ENCODE assay signal across 26 mouse cellular contexts in the genomic region with DNA sequence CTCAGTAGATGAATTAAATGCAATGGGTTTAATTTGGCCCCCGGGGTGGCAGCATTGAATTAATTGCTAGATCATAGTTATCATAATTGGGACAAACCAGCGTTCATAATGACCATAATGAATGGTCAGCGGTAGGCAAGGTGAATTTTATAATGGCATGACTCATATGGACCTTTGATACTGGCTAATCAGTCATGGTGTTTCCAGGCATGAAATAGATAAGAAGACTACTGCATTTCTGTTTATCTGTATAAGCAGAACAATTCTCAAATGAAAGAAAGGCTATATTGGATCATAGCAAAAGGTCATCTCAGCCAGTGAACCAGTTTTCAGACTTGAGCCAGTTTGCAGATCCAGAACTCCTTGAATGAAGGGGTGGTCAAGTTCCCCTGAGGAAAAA.
"Had no signal": no experiment of that assay in that cellular context is flagged by ENCODE, and none has a peak within 500 bp of the region (broad histone marks: within the 10 kb centered on the region; RNA-seq: fewer than 3 reads in every experiment).

No protein-coding gene starts in this region.

- DNase-seq: gastrocnemius, postnatal 14 days; gastrocnemius, postnatal 36 days; heart, adult 11 months; heart, adult 2 months; heart, postnatal 14 days; heart, postnatal 36 days; kidney, adult 11 months; kidney, adult 2 months; kidney, adult 9 months; kidney, postnatal 14 days; kidney, postnatal 36 days; layer of hippocampus, adult 9-11 months; layer of hippocampus, postnatal 36 days; left cerebral cortex, postnatal 4 days; liver, embryonic 13.5 days had no signal

- H3K27ac ChIP-seq: heart, adult 2 months; heart, embryonic 13.5 days; heart, embryonic 15.5 days; hindbrain, embryonic 13.5 days; hindbrain, embryonic 15.5 days; kidney, embryonic 15.5 days; kidney, postnatal 0 days; limb, embryonic 13.5 days; limb, embryonic 15.5 days; liver, embryonic 13.5 days had no signal

- H3K27me3 ChIP-seq: heart, embryonic 15.5 days; hindbrain, embryonic 15.5 days; limb, embryonic 15.5 days had no signal

- H3K4me3 ChIP-seq: heart, adult 2 months; heart, embryonic 13.5 days; heart, embryonic 15.5 days; hindbrain, embryonic 13.5 days; hindbrain, embryonic 15.5 days; kidney, embryonic 15.5 days; limb, embryonic 13.5 days; limb, embryonic 15.5 days; liver, embryonic 13.5 days had no signal

- H3K4me1 ChIP-seq: heart, embryonic 13.5 days; heart, embryonic 15.5 days; hindbrain, embryonic 13.5 days; hindbrain, embryonic 15.5 days; kidney, embryonic 15.5 days; limb, embryonic 13.5 days; limb, embryonic 15.5 days had no signal

- ATAC-seq: inflammation-experienced regulatory T-cells, adult 6 months had no signal

- H3K9ac ChIP-seq: heart, embryonic 13.5 days; heart, embryonic 15.5 days; hindbrain, embryonic 13.5 days; hindbrain, embryonic 15.5 days; kidney, embryonic 15.5 days; limb, embryonic 13.5 days; limb, embryonic 15.5 days; liver, embryonic 13.5 days had no signal

- H3K4me2 ChIP-seq: heart, embryonic 11.5 days; heart, embryonic 13.5 days; heart, embryonic 15.5 days; hindbrain, embryonic 13.5 days; hindbrain, embryonic 15.5 days; kidney, embryonic 15.5 days; limb, embryonic 13.5 days; limb, embryonic 15.5 days; liver, embryonic 11.5 days; liver, embryonic 13.5 days had no signal

- H3K9me3 ChIP-seq: heart, embryonic 13.5 days; heart, embryonic 15.5 days; hindbrain, embryonic 13.5 days; hindbrain, embryonic 15.5 days; limb, embryonic 15.5 days; liver, embryonic 13.5 days had no signal

- H3K36me3 ChIP-seq: hindbrain, embryonic 15.5 days had no signal
